Mouse (Mus musculus): ENCODE data around the gene Acbd4. TPM values are rescaled to one million over a fixed set of nuclear protein-coding genes. Genes with fewer than 3 reads are reported as not detected.

Acbd4 gene
- total RNA-seq, 2 experiments from 2014 or later: 36.1 to 38.9 TPM

DNA sequence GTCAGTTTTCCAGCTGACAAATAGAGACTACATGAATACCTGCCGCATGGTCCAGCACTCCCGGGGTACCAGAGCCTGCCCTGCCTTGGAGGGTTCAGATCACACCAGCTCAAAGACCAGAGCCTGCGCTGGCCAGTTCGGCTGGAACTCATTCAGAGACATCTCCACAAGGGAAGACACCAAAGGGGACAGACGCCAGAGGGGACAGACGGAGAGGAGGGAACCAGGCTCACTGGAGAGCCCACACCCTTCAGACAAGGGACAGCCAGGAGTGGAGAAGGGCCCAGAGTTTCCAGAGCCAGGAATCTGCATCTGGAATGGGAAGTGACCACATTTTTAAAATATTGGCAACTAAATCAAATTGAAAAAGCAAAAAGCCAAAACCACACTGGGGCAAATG, 19.9 kb upstream of the Acbd4 start:
- DNase-seq (ENCODE audit: low spot score): no peak

DNA sequence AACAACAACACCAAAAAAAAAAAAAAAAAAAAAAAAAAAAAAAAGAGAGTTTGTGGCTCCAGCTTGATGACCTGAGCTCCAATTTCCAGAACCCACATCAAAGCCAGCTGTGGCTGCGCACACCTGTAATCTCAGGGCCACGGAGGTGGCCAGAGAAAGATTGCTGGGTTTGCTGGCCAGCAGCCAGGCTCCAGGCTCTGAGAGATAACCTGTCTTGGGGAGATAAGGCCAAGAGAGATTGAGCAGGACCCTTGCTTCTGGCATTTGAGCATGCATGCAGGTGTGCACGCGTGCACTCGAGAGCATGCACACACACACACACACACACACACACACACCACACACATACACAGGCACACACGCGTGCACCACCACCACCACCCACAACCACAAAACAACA, 8.2 kb upstream of the Acbd4 start:
- no peak for DNase-seq (ENCODE audit: low spot score)

DNA sequence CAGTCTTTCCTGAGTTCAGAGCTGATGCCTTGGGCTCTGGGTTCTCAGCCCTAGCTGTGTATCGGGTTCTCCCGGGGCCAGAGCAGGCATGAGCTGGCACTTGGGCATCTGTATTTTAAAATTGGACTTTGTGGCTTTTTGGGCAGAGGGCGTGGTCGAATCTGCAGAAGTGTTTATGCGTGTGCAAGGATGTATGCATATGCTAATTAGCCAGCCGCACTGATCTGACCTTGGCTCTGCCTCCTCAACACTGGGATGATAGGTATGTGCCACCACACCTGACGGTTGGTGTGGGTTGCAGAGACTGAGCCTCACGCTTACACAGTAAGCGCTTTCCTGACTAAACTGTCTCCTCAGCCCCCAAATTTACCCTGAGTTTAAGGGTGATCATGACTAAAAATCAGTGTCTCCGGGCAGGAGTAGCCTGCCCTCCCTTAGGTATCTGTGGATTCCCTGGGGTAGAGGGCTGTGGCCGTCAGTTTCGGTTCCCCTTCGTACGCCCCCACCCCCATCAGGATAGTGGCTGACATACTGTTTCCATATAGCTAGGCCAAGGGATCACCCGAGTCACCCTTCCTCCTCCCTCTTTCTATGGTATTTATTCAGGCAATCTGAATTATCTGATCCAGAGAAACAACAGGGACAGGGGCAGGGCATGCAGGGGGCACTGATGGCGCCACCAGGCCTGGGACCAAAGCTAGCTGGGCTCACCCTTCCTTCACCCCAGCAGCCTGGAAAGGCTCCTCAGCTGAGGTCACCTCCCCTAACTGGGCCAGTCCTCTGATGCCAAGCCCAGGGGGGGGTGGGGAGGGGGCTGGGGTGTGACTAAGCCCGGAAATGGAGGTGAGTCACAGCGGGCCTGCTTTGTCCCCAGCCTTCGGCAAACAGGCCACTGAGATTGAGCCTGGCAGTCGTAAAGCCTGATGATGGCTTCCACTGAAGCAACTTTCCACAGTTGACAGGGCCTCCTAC, 7.3 kb upstream of the Acbd4 start:
- DNase-seq (ENCODE audit: low spot score): no peak

DNA sequence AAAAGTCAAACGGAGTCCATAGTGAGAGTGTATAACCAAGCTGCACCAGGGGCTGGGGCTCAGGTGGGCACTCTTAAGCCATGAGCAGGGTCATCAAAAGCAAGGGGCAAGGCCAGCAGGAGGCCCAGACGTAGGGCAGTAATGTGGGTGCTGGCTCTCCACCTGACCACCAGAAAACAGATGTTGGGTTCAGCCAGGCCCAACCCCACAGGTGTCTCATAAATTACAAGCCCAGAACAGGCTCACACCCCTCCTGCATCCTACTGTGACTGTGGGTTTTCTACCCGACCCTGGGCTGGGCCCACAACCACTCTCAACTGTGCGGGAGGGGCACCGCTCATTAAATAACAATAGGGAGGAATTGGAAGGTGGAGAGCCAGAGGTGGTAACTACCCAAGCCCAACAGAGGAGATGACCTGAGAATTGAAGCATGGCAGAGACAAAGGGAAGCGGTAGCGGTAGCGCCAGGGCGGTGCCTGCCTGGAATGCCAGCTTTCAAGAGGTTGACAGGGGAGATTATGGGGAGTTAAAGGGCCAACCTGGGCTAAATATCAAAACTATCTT, 6.3 kb upstream of the Acbd4 start:
- no peak for DNase-seq (ENCODE audit: low spot score)

DNA sequence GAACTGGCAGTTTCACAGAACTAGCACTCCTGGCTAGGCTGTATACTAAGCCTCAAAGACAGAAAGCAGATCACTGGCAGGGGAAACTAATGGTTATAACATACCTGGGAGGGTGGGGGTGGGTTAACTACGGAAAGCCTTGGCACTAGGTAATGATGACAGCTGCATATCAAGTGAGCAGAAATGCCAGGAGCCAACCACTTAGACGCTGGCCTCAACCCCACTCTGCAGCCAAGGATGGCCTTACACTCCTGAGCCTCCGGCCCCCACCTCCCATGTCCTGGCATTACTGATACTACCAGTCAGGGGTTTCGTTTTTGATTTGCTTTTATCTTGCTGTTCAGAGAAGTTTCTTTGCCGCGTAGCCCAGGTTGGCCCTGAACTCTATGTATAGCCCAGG, 5.7 kb upstream of the Acbd4 start:
- DNase-seq (ENCODE audit: low spot score): no peak

DNA sequence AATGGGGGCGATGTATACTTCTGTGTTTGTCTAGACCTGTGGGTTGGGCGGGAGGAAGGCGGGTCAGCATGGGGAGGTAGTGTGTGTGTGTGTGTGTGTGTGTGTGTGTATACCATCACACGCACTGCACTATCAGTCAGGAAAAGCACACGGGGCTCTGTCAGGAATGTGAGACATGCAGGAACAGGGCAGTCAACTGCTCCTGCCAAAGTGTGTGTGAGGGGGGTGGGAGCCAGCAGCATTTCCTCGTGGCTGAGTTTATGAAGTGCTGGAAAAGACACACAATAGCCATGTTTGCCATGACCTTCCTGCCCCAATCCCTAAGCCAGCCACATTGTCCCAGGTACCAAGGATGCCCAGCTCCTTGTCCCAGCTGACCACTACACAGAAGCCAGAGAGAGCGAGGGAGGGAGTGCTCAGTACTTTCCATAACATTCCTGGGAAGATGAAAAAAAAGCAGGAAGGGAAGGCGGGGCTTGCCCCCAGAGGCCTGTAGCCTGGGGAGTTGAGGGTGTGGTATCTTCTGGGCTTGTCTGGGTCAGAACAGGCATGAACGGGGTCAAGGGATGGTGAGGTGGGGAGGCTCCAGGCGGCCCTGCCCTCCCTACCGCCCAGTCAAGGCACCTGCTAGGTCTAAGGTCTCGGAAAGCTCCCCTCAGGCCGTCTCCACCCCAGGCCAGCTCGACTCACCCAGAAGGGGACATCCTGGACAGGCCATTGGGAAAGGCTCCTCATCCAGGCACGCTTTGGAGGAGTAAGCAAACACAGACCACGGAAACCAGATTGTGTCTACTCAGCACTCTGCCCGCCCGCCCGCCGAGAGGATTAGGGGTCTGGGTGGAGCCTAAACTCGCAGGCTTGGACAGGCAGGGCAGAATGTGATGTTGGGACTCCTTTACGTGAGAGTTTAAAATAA, 4.2 kb upstream of the Acbd4 start:
- DNase-seq (ENCODE audit: low spot score): no peak

DNA sequence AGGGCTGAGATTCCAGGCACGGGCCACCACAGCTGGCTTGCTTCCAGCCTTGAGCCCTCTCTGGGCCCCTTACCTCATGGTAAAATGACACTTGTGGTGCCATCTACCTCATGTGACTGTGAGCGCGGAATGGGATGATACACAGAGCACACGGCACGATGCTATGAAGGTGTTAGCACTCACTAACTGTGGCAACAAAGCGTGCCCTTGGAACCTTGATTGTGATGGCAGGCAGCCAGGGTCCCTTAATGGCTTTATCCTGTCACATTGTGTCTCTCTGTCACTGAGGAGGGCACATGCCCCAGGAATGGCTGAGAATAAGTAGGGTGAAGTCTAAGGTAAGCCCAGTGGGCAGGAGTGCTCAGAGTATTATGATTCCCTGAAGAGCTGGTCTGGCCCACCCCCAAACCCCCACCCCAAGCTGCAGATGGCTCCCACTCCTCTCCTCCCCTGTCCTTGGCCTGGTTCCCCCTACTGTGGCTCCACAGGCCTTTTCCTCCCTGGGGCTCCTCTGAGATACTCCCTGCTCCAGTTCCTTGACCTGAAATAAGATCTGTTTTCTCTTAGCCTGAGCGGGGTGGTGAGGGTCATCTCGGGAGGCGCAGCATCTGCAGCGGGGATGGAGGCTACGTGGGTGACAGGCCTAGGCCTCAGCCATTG, 2.8 kb upstream of the Acbd4 start:
- no peak for DNase-seq (ENCODE audit: low spot score)

DNA sequence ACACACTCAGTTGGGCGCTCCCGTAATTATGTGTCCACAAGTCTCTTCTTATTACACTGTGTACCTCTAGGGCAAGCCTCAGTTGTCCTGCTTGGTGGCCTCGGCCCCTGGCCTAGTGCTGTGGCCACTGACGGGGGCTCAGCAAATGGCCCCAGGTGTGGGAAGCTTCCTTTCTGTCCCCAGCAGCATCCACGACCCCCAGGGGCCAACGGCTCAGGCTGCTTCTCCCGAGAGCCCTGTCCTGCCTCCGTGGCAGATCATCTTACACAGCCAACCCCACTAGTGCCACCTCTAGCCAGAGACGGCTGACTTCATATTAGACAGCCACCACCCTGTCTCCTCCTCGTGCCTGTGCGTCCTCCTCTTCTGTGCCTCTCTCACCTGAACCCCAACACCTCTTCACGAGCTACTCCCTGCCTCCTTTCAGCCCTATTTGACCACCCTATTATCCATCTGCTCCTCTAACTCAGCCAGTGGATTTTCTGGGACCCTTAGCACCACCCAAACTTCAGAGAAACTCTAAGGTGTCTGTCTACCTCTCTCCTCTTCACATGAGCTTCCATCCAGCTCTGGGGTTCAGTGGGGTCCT, 2.0 kb upstream of the Acbd4 start:
- no peak for DNase-seq (ENCODE audit: low spot score)

DNA sequence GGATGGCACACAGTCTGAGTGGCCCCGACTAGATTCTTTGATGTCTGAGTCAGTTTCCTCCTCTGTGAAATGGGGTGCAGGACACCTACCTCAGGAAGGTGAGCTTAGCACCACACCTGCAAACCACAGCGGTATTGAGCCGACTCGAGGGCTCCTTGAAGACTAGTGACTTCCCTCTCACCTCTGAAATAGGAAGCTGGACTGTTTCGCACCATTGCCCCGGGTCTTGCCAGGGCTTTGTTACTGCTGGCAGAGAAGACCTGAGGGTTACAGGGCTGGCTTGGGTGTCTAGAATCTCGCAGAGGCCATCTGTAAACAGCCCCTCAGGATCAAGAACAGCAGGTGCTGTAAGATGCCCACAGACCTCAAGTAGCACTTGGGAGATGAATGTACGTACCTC, 1.1 kb upstream of the Acbd4 start:
- no peak for DNase-seq (ENCODE audit: low spot score)

DNA sequence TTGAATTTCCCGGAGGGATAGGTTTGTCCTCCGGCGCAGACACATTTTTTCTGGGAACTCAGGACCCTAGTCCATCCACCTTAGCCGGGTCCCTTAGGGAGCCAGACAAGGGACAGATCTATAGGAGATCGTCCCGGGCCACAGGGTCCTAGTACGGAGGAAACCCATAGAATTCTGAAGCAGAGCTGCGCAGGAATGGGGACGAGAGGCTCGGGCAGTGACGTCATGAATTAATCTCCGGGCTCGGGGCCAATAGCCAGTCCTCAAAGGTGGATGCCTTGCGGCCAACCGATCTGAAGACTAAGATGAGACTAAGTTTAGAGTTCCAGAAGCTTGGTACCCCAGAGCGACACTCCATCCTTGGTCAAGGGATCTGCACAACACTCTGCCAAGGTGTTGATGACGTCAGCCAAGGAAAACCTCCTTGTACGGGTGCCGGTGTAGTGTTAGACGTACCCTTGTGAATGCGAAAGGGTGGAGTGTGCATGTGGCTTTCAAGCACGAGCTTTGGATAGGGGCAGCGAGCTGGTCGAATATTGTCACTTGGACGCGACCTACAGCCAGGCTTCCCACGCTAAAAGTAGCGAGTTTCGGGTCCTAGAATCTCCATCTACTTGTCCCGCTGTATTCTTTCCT, 502 bp downstream of the Acbd4 start:
- peak; percentile 79 for DNase-seq (ENCODE audit: low spot score)

DNA sequence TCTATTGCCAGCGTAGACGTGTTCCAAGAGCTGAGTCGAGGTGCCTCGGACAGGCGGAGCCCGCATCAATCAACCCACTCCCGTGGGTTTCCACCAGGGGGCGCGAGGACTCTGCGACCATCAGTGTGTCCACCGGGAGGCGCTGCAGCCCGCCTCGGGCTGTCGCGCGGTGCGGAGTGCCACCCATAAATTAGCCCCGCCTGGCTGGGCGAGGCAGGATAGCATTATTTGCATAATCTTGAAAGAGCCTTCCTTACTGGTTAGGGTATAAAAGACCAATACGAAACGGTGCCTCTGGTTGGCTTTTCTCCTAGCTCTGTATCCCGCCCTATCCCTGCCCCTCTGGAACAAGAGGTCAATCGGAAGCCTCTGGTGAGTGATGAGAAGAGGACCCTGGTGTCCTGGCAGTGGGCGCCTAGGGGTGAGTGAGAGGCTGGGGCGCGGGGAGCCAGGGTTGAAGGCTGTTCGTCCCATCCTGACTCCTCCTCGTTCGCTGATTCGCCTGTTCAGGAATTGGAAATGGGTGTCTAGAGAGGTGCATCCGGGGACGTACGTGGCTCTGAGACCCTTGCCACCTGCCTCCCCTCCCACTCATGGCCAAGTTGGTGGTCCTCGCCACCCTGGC, 1.4 kb downstream of the Acbd4 start:
- peak; percentile 98 for DNase-seq (ENCODE audit: low spot score)

DNA sequence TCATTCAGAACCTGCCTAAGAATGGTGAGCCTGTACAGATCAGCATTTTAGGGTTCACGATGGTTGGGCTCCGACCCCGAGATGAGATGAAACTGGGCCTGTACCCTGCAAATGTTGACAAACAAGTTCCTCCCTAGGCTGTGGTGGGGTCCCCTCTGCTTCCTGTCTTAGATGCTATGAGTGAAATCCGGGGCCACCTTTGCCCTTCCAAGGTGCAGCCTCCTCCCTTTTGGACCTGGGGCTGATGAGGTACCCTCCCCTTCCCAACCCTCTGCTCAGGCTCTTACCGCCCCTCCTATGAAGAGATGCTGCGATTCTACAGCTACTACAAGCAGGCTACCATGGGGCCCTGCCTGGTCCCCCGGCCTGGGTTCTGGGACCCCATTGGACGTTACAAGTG, 2.1 kb downstream of the Acbd4 start:
- no peak for DNase-seq (ENCODE audit: low spot score)

DNA sequence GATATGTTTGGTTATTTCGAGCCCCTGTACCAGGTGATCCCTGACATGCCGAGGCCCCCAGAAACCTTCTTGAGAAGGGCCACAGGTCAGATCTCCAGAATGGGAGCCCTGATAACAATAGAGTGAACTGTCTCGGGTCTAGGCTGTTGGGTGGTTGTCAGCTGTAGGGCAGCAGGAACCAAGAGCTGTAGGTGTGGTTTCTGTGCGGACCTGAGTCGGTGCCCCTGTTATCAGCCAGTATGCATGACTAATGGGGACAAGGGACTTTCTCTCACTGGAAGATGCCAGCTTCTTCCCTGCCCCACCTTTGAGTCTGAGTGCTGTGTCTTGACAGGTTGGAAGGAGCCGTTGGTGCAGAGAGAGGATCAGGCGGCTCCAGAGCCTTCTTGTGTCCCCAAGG, 3.0 kb downstream of the Acbd4 start:
- DNase-seq (ENCODE audit: low spot score): no peak

DNA sequence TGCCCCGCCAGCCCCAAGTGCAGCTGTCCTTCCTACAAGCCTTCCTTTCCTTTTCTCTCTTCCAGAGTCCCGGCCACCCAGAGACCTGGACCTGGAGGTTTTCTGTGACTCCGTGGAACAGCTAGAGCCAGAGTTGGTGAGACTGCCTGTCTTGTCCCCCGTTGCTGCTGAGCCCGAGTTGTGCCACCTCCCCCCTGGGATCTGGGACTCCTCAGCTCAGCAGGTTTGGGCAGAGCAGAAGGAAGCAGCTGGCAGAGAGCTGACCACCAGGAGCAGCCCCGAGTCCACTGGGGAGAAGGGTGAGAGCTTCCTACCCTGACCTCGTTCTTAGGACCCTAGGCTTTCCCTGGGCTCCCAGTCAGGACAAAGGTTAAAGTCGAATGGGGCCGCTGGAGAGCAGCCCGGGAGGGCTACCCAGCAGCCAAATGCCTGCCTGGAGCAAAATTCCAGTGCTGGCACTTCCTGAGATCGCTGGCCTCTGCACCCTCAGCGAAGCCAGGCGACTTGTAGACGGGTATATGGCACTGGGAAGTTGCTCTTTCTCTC, 3.8 kb downstream of the Acbd4 start:
- DNase-seq (ENCODE audit: low spot score): no peak

DNA sequence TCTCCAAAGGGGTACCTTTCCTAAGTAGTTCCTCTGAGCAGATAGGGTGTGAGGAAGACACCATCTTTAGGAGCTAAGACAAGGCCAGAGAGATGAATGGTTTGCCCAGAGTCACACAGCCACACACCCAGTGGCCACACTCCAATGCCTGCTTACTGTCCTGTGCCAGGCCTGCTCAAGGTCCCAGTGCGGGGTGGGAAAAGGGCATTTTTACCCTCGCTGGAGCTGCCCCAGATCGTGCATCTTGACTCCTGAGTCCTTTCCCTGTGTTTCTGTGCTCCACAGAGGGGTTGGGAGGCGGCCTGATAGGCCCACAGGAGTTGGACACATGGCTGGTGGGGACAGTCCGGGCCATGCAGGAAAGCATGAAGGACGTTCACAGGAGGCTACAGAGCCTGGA, 4.3 kb downstream of the Acbd4 start:
- DNase-seq (ENCODE audit: low spot score): no peak

DNA sequence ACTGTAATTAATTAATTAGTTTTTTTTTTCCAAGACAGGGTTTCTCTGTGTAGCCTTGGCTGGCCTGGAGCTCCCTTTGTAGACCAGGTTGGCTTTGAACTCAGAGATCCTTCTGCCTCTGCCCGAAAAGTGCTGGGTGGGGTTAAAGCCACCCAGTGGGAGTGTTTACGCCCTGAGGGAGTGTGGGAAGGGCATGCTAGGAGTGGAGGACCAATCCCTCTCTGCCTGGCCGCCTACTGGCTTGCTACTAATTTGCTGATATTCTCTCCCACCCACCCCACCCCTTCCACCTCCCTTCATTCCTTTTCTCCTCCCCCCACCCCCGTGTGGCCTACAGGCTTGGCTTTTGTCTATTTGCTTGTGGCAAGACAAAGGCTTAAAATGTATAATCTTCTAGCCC, 4.9 kb downstream of the Acbd4 start:
- DNase-seq (ENCODE audit: low spot score): no peak

DNA sequence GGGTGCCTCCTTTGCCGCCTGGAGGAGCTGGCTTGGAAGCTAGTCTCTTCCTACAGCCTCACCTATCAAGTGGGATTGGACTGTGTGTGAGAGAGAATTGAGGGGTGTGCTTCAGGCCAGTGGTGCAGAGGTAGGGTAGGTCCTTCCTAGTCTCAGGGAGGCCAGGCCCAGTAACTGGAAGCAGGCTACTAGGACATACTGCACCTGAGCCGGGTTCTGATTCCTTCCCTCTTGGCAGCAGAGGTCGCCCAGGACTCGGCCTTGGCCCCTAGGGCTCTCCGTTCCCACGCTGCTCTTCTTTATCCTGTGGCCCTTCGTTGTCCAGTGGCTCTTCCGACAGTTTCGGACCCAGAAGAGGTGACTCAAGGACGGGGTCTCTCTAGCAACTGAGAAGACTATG, 9.8 kb downstream of the Acbd4 start:
- peak; percentile 21 for DNase-seq (ENCODE audit: low spot score)

DNA sequence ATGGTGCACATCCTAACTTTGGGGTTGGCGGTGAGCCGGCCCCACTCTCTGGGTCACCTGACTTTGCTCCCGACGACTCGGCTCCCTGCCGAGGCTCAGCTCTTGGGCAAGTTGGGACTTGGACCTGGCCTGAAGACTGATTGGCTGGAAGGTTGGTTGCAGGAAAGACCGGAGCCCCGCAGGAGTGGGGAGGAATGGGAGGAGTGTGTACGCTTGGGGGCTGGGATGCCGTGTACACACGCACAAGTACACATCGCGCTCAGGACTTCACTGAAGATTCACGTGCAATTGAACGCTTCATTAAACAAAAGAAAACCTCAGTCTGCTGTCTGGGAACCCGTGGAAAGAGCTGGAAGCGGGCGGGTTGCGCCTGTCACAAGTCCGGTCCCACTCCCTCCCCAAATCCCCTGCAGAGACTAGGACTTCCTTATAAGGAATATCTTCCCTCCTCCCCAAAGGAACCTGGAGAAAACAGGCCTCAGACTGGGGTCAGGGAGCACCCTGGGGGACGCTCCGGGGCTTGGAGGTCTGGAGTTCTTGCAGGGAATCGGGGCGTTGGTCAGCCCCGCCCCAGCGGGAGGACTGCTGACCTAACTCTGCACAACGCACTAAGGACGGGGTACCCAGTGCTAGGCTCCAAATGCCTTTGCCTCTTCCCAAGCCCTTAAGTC, 10.5 kb downstream of the Acbd4 start:
- DNase-seq (ENCODE audit: low spot score): peak; percentile 79

DNA sequence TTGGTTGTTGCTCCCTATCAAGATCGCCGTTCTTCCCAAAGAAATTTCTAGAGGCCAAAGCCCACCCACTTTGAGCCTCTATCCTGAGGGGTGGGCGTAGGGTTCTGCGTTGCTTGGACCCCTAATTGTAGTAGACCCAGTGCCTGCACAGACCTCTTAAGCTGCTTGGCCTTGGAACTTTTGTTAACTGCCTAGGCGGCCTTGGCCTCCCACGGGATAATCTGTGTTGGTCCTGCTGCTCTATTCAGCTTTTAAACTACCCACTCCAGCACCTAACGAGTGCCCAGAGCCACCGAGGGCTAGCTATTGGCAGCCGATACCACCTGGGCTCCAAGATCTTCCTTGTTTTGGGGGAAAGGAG, 11.1 kb downstream of the Acbd4 start:
- DNase-seq (ENCODE audit: low spot score): no peak

Measured in gastrocnemius, adult 18-20 months (tissue).